In genomic region chr2:25426721-25427191, GRCm38 (mm10) we compare ENCODE assay signal across 9 mouse cellular contexts. TPM values are rescaled to one million over a fixed set of nuclear protein-coding genes. Genes with fewer than 3 reads are reported as not detected.
DNase-seq lines count a peak whose midpoint lies in the region; ATAC-seq and TF ChIP-seq lines count a peak whose summit lies in the region.
"Had no signal": no experiment of that assay in that cellular context is flagged by ENCODE, and none has a peak within 500 bp of the region (broad histone marks: within the 10 kb centered on the region; RNA-seq: fewer than 3 reads in every experiment).

No protein-coding gene starts in this region.

- H3K9me3 ChIP-seq in liver, embryonic 12.5 days (replicated peaks), result no peaks in the 10 kb centered on the region

- peak; percentile 81 for DNase-seq in liver
- peak; percentile 63 for DNase-seq in T-cell, adult 2 months (ENCODE audit: low spot score)
- peak; percentile 65 to 74 for DNase-seq in left cerebral cortex, postnatal 10 days (ENCODE audit: extremely low spot score in 1 of 2, low spot score in 2 of 2)
- DNase-seq in testis, postnatal 10 days (ENCODE audit: low spot score), result peak; percentile 83

- intact Hi-C loops in left cerebral cortex, postnatal 10 days (cut with DNase I), result loop anchor here (5.0 kb wide), 1 partner anchor 126 kb away; no protein-coding TSS in a partner anchor

- ATAC-seq in liver, embryonic 12.5 days, result no peak
- ATAC-seq in common myeloid progenitor, adult 5-6 weeks (replicated peaks; ENCODE audit: low read depth, poor library complexity, severe bottlenecking), result peak; percentile 57
- peak; percentile 34 for ATAC-seq in granulocyte monocyte progenitor cell, adult 5-6 weeks (replicated peaks; ENCODE audit: poor library complexity, severe bottlenecking)

- H3K79me2 ChIP-seq in myocyte (ENCODE audit: control insufficient read depth, insufficient read depth), result no peaks in the 10 kb centered on the region

- peaks cover 44% of the 10 kb centered on the region for H3K4me1 ChIP-seq in liver, embryonic 12.5 days

- no peak for TF ChIP-seq POLR2A in myocyte (IDR thresholded peaks at IDR 0.05; ENCODE audit: insufficient read length, low read depth)

- H3K9ac ChIP-seq in liver, embryonic 12.5 days, result no peak overlapping the region

- peaks cover 65% of the 10 kb centered on the region for H3K27me3 ChIP-seq in liver, embryonic 12.5 days (replicated peaks)
- H3K27me3 ChIP-seq in myocyte (ENCODE audit: control insufficient read depth, insufficient read depth, insufficient read length), result peaks cover 15% of the 10 kb centered on the region

- no peak overlapping the region for H3K27ac ChIP-seq in liver, embryonic 12.5 days

- H3ac ChIP-seq in myocyte (ENCODE audit: control insufficient read depth, insufficient read length), result no peak overlapping the region

- no peak overlapping the region for H3K4me2 ChIP-seq in liver, embryonic 12.5 days
- H3K4me2 ChIP-seq in myocyte (ENCODE audit: low read depth), result peak overlapping the region; percentile 24

- no peak overlapping the region for H3K4me3 ChIP-seq in liver, embryonic 12.5 days
- H3K4me3 ChIP-seq in myocyte, result no peak overlapping the region

- no peaks in the 10 kb centered on the region for H3K36me3 ChIP-seq in liver, embryonic 12.5 days
- H3K36me3 ChIP-seq in myocyte (ENCODE audit: control insufficient read depth, insufficient read depth), result no peaks in the 10 kb centered on the region

- WGBS in liver, embryonic 12.5 days (ENCODE audit: insufficient replicate concordance), result 9% methylated on average over 5 of the region's 5 CpGs

TF ChIP-seq in myocyte, 11 proteins besides CTCF, POLR2A, EP300 and RAD21:
- TF ChIP-seq TCF12 (IDR thresholded peaks at IDR 0.05; ENCODE audit: insufficient read depth, poor library complexity, severe bottlenecking) (no peak), CEBPB (IDR thresholded peaks at IDR 0.05; ENCODE audit: insufficient read depth, poor library complexity, severe bottlenecking) (no peak), REST (IDR thresholded peaks at IDR 0.05; ENCODE audit: insufficient read depth, insufficient read length) (no peak), TCF3 (IDR thresholded peaks at IDR 0.05; ENCODE audit: insufficient read length, low read depth) (no peak), USF1 (IDR thresholded peaks at IDR 0.05; ENCODE audit: low read depth) (no peak), SRF (IDR thresholded peaks at IDR 0.05; ENCODE audit: control insufficient read depth, insufficient read length, low read depth) (no peak), MYOG (IDR thresholded peaks at IDR 0.05; ENCODE audit: control insufficient read depth in 1 of 3, insufficient read depth in 1 of 3, insufficient read length in 2 of 3, low read depth in 2 of 3) (no peak), E2F4 (IDR thresholded peaks at IDR 0.05; ENCODE audit: insufficient read depth) (no peak), MYOD1 (IDR thresholded peaks at IDR 0.05; ENCODE audit: control insufficient read depth in 1 of 3, insufficient read length in 2 of 3, low read depth in 2 of 3) (no peak), POLR2AphosphoS2 (IDR thresholded peaks at IDR 0.05; ENCODE audit: insufficient read length, low read depth) (no peak), MAX (IDR thresholded peaks at IDR 0.05; ENCODE audit: low read depth) (no peak)

RNA-seq across cellular contexts. Expression of gene Abca2, which starts 1.7 kb away (rescaled TPM):
- 2.8 and 3.1 TPM in 2 replicates for polyA plus RNA-seq in liver, embryonic 12.5 days (2016; fragmentation: Nextera tagmentation; extraction: Ambion mirVana)
- total RNA-seq in common myeloid progenitor, adult 5-6 weeks (2017), result 31.5 and 49.9 TPM in 2 replicates
- total RNA-seq in granulocyte monocyte progenitor cell, adult 5-6 weeks (2014; fragmentation: Nextera tagmentation), result 54.8 and 56.4 TPM in 2 replicates
- 21.0 and 23.1 TPM in 2 replicates for total RNA-seq in granulocyte monocyte progenitor cell, adult 5-6 weeks (2017)
- total RNA-seq in left cerebral cortex, postnatal 10 days (2021), result 100 to 1,000 TPM; 113 to 121 TPM
- 9.8 TPM for polyA plus RNA-seq in myocyte (2012; fragmentation: generic; extraction: Trizol)

RNA-seq across cellular contexts. Expression of gene Fut7, which starts 3.7 kb away (rescaled TPM):
- polyA plus RNA-seq in liver, embryonic 12.5 days (2016; fragmentation: Nextera tagmentation; extraction: Ambion mirVana), result 0.31 and 0.54 TPM in 2 replicates
- 23.5 and 27.8 TPM in 2 replicates for total RNA-seq in common myeloid progenitor, adult 5-6 weeks (2017)
- total RNA-seq in granulocyte monocyte progenitor cell, adult 5-6 weeks (2014; fragmentation: Nextera tagmentation), result 34.5 and 38.8 TPM in 2 replicates
- 24.8 and 27.3 TPM in 2 replicates for total RNA-seq in granulocyte monocyte progenitor cell, adult 5-6 weeks (2017)
- total RNA-seq in left cerebral cortex, postnatal 10 days (2021), result under 1 TPM; 0.22 to 0.41 TPM
- polyA plus RNA-seq in myocyte (2012; fragmentation: generic; extraction: Trizol), result 0.08 TPM
- total RNA-seq: gastrocnemius, adult 8-10 months had no signal

RNA-seq across cellular contexts. Expression of gene Npdc1, which starts 27.6 kb away (rescaled TPM):
- 5.3 and 5.6 TPM in 2 replicates for polyA plus RNA-seq in liver, embryonic 12.5 days (2016; fragmentation: Nextera tagmentation; extraction: Ambion mirVana)
- total RNA-seq in common myeloid progenitor, adult 5-6 weeks (2017), result 0.64 TPM in 1 of 2 replicates, not detected in the other
- not detected in 2 replicates for total RNA-seq in granulocyte monocyte progenitor cell, adult 5-6 weeks (2014; fragmentation: Nextera tagmentation)
- not detected in 2 replicates for total RNA-seq in granulocyte monocyte progenitor cell, adult 5-6 weeks (2017)
- 100 to 1,000 TPM; 401 to 408 TPM for total RNA-seq in left cerebral cortex, postnatal 10 days (2021)
- 114 TPM for polyA plus RNA-seq in myocyte (2012; fragmentation: generic; extraction: Trizol)

RNA-seq across cellular contexts. Expression of gene Clic3, which starts 29.9 kb away (rescaled TPM):
- polyA plus RNA-seq in liver, embryonic 12.5 days (2016; fragmentation: Nextera tagmentation; extraction: Ambion mirVana), result 0.45 and 0.68 TPM in 2 replicates
- total RNA-seq in common myeloid progenitor, adult 5-6 weeks (2017), result not detected in 2 replicates
- total RNA-seq in granulocyte monocyte progenitor cell, adult 5-6 weeks (2014; fragmentation: Nextera tagmentation), result not detected in 2 replicates
- 1.4 TPM in 1 of 2 replicates, not detected in the other for total RNA-seq in granulocyte monocyte progenitor cell, adult 5-6 weeks (2017)
- under 1 TPM in 1 of 2 experiments, not detected in 1; 0.87 TPM for total RNA-seq in left cerebral cortex, postnatal 10 days (2021)
- 13.5 TPM for polyA plus RNA-seq in myocyte (2012; fragmentation: generic; extraction: Trizol)

RNA-seq across cellular contexts. Expression of gene Entpd2, which starts 31.1 kb away (rescaled TPM):
- polyA plus RNA-seq in liver, embryonic 12.5 days (2016; fragmentation: Nextera tagmentation; extraction: Ambion mirVana), result 0.13 and 0.19 TPM in 2 replicates
- total RNA-seq in common myeloid progenitor, adult 5-6 weeks (2017), result not detected in 2 replicates
- total RNA-seq in granulocyte monocyte progenitor cell, adult 5-6 weeks (2014; fragmentation: Nextera tagmentation), result not detected in 2 replicates
- not detected in 2 replicates for total RNA-seq in granulocyte monocyte progenitor cell, adult 5-6 weeks (2017)
- 10 to 100 TPM; 12.2 to 15.6 TPM for total RNA-seq in left cerebral cortex, postnatal 10 days (2021)
- polyA plus RNA-seq in myocyte (2012; fragmentation: generic; extraction: Trizol), result 0.89 TPM

Comparison
In these comparisons a context has a peak if more than half of its experiments do, and no peak if none do; other contexts are left out.
1. RNA of gene Fut7, which starts 3.7 kb away (total RNA-seq): 24.8 to 38.8 TPM in granulocyte monocyte progenitor cell, adult 5-6 weeks and 23.5 to 27.8 TPM in common myeloid progenitor, adult 5-6 weeks; 0.22 to 0.41 TPM in left cerebral cortex, postnatal 10 days; every median in the first group is over 10 times any median in the second.
2. RNA of gene Npdc1, which starts 27.6 kb away (total RNA-seq): 401 to 408 TPM in left cerebral cortex, postnatal 10 days; 0.64 TPM in common myeloid progenitor, adult 5-6 weeks and not detected in granulocyte monocyte progenitor cell, adult 5-6 weeks; every median in the first group is over 100 times any median in the second.
3. Peak in every context shown above with its lines, with median percentiles within 50 percentile points of each other: DNase-seq.